Mouse (Mus musculus) activated CD4-positive, CD25-positive, alpha-beta regulatory T cell, adult 4 months (primary cell): ENCODE data around the gene Ehbp1. TPM values are rescaled to one million over a fixed set of nuclear protein-coding genes. Genes with fewer than 3 reads are reported as not detected.

Source experiments
- ATAC-seq: one replicate; pipeline ENCODE4 v1.8.0; 2017
- polyA plus RNA-seq, 2 experiments: library from polyadenylated mRNA; unstranded; fragments of 100-300 nt; shearing (Covaris generic); gene quantifications; one replicate each; pipeline ENCODE4 v1.2.1; 2017

Ehbp1 gene
- polyA plus RNA-seq, 2 experiments from 2014 or later: 1.7 TPM

DNA sequence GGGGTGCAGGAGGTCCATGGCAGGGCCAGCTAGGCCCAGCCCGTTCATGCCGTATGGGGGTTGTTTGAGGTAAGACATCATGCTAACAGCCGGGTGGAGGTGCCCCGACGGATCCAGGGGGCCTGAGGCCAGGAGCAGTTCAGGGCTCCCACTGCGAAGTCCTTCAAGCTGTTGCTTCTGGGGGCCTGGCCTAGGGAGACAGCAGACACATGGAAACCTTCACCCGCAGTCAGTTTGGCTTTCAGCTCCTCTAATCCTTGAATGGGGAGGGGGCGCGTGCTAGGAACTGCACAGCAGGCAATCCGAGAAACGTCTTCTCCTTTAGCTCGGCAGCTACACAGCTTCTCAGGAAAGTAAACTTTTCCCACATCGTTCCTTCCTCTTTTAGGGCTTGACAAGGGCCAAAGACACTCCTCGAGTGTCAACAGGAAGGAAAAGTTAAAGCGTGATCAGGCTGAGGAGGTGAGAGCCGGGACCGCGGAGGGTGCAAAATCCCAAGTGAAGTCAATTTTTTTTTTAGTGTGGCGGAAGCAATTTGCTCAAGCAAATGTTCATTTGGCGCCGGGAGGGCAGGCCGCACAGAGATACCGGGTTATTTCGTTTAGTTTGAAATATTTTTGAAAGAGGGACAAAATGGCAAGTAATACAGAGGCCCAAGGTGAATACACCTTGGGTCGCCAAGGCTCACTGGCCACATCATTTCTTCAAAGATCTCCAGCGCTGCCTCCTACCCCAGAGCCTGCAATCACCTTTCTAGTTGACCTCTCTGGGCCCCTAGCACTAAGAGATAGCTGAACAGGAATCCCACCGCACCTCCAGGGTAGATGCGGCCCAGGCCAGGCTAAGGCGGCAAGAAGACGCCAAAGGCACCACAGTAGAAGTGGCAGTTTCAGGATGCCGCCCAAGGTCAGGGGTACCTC, 342.4 kb downstream of the Ehbp1 start:
- ATAC-seq: no peak

DNA sequence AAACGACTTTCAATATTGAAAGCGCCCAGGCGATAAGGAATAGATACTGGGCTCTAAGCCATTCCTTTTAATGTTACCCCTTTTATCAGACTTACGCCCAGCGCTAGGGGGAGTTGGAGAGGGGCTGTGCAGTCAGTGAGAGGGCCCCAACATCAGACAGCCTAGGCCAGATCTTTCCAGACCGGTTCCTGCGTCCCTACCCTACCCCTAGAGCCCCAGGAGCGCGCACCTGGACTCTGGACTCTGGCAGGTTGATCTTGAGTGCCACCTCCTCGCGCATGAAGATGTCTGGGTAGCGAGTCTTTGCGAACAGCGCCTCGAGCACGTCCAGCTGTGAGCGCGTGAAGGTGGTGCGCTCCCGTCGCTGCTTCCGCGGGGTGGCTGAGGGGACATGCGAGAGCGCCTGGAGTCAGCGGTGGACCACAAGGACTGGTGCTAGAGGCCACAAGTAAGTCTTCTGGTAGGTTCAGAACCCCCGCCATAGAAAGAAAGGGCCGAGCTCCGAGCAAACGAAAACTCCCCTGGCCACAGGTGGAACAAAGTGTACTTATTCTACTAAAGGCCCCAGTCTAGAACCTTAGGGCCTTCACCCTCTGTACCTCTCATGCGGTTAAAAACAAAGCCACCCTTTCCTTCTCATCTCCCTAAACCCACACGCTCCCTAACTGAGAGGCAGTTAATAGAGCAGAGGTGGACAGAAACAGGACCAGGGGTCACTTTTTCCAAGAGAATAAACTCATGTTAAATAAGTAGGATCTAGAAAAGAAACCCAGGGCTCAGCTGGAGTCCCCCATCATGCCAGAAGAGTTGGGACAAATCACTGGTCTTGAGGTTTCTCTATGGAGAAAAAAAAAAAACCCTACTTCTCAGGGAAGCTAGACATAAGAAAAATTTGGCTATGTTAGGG, 343.7 kb downstream of the Ehbp1 start:
- no peak for ATAC-seq

DNA sequence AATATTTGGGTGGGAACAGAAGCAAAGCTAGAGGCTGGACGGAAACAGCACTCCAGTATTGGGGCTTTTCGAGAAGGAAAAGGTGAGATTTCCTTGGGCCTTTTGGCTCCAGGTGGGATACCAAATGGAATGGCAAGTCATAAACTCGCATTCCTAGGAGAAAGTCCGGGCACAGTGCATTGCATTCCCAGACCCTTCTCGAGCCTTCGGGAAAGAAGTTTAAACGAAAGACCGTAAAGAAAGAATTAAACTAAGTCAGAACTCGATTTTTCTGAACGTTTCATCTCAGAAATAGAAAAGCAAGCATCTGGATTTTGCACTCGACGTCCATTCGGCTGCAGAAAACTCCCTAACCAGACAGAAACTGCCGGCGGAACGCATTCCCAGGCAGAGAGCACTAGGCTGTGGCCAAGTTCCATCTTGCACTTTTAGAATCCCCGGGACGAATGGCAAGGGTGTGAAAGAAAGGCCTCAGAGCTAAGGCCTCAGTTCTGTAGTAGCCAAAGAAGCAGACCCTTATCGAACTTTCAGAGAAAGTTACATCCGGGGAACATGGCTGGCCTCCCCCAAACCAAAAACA, 344.4 kb downstream of the Ehbp1 start:
- no peak for ATAC-seq

DNA sequence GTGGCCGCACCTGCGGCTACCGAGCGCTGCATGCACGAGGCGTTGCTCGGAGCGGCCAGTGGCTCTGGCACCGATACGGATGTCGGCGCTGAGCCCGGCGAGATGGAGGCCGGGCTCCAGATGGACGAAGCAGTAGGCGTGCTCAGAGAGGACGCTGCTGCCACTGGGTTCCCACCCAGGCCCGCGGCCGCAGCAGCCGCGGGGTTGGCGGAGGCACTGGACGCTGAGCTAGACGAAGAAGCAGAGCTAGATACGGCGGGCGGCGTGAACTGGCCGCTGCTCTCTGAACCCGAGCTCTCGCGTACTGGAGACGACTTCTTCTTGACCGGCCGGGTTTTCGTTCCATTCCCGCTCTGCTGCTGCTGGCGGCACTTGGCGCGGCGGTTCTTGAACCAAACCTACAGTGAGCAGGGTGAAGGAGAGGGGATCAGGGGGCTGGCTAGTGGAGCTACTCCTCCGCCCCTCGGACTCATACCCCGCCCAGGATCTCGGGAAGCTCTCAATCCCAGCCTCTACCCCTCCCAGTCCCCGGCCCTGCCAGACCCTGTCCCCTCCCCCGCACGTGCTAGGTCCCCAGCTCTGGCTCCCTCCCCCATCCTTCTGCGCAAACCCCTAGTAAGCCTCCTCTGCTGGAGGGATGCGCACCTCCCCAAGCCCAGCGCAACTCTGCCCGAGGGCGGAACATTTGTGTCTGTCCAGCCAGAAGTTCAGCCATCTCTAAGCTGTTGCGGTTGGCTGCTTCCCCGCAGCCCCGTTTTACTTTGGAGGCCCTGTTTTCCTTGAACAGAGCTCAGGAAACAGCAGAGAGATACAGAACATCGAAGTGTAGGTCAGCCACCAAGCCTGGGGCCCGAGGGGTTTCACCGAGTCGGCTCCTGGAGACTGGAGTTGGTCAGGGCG, 345.2 kb downstream of the Ehbp1 start:
- ATAC-seq: no peak

DNA sequence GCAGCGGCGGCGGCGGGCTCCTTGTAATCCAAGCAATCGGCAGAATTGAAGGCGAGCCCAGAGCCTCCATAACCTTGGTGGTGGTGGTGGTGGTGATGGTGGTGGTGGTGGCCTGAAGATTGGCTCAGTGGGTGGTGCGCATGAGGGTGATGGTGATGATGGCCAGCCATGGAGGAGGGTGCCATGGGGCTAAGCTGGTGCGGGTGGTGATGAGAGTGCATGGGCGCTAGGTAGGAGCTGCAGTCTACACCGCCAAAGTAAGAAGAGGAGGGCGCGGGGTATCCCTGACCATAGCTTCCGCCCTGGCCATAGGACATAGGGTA, 345.8 kb downstream of the Ehbp1 start:
- ATAC-seq: no peak

DNA sequence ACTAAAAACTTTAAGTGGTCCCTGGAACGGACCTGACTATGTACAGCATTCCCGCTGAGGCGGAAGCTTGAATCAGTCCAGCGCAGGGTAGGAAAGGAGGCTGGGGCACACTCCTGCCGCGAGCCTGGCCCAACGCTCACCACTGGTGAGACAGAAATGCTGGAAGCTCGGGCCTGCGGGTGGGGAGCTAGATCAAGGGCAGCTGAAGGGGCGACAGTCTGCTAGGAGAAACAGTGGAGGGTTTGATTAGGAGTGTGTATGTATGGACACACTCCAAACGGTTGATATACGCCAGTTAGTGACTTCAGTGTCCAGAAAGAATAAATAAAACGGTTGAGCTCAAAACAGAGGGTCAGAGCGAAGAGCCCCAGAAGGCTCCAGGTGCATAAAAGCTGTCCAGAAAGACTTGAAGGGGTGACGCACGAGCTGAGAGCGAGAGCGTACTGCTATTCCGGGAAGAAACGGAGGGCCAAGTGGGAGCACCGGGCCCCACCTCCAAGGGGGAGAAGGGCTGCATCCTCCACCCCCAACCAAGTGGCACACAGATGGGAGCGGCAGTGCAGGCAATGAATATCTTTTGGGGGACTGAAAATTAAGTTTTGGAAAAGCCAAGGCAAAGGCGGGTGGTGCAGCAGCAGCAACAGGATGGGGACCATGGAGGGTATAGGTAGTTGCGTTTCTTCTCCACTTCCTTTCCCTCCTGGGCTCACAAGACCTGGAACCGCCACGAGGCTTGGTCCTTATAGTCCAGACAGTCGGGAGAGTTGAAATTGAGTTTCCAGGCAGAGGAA, 346.4 kb downstream of the Ehbp1 start:
- ATAC-seq: no peak

DNA sequence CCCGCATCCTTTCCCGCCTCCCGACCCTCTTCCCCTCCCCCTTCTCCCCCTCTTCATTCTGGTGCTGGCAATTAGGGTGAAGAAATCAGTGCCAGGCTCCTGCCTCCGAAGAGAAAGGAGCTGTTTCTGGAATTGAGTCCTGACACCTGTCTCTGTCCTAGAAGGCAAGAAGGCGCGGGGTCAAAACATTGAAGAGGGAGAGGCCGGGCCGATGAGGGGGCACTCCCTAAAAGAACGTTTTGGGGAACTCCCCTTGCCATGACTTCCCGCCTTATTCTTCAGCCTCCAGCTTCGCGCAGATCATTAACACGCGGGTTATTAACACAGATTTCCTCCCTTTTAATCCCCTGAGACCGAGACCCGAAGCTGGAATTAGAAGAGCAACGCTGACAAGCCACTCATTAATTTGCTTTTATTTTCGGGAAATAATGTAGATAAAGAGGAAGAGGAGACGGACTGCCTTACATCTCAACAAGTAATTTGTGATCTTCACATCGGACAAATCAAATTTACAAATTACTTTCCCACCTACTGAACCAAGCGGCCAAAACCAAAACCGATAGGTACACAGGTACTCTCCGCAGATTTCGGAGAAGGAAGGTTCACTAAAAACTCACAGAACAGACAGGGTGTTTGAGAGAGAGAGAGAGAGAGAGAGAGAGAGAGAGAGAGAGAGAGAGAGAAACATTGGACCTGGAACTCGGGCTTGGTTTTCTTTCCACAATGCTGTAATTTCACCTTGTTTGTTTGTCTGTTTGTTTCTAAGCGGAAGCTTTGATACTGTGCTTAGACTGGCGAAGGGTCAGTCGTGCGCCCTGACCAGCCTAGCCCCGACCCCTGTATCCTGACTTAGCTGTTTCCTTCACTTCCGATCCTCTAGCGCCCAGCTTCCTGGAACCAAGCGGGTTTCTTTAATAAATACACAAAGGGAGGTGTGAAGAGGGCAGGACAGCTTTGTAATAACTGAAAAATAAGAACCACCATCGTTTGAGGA, 347.4 kb downstream of the Ehbp1 start:
- no peak for ATAC-seq

DNA sequence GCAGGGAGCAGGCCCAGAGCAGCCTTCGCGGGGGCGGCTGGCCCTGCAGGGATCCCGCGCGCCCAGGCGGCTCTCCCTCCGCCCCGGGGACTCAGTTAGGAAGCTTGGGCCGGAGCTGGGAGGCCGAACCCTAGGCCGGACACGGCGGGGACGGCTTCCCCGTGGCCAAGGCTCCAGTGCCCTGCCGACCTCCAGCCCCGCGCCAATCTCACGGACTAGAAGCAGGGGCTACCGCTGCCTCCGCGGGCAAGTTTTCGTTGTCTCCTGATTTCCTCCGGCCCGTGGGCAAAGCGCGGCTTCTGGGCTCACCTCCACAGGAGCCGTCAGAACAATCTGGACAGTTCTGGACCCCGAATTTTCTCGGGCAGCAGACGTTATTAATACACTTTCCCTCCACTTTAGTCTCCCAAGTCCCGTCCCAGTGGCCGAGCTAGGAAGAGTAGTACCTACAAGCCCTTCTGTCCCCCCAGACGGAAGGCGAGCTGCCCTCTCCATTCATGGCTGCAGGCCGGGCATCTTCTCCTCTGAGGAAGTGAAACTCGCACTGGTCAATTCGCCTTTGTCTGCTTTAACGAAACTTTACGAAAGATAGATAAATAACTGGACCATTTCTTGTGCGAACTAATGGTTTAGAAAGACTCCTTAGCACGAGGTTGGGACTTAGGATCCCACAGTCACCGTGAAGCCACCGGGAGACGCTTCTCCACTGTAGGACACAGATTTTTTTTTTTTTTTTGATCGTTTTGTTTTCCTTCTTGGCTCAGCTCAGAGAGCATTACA, 348.3 kb downstream of the Ehbp1 start:
- no peak for ATAC-seq

DNA sequence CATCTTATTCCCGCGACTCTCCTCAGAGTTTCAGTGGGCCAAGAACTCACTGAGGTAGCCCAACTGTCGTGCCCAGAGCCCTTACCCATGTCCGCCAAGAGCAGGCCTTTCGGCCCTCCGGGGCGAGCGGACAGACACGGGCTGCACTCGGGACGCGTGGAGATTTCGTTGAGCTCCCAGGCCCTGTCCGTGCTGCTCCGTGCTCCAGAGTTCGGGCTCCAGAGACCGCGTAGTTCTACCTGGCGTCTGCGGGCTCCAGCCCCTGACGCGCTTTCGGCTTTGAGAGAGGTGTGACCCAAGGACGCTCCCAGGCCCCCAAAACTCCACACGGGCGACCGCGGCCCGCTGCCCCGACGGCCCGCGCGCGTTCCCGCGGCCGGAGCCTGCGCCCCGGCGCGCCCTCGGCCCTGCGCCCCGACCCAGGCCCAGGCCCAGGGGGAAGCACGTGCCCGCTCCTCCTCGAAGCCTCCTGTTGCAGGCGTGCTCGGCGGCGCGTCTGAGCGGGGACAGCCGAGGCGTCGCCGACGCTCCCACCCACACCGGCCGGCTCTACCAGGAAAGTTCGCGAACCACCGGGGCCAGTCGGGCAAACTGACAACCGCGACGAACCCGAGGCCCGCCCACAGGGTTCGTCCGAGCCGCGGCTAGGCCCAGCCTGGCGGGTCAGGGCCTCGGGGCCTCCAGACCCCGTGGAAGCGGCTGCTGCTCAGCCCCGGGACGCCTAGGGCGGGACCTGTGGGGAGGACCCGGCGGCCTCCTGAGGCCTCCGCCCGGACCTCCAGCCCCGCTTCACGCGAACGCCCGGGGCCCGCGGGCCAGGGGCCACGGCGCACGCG, 349.1 kb downstream of the Ehbp1 start:
- ATAC-seq: no peak

DNA sequence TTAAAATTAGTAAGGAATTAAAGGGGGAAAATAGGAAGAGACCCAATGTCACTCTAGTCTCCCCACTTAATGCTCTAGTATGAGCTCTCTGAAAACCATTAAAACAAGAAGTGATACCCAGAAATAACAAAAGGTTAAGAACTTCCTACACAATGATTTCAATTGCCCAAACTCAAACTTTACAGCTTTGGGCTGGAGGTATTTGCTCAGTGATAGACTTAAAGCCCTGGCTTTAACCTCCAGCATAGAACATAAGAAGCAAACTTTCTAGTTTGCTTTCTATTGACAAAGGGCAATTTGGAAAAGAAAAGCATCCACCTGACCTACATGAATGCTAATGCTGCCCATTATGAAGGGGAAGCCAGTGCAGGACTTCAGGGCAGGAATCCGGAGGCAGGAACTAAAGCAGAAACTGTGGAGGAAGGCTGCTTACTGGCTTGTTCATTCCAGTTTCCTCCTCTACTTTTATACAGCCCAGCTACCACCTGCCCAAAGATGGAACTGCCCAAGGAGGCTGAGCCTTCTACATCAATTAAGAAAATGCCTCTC, 353.6 kb downstream of the Ehbp1 start:
- ATAC-seq: no peak

DNA sequence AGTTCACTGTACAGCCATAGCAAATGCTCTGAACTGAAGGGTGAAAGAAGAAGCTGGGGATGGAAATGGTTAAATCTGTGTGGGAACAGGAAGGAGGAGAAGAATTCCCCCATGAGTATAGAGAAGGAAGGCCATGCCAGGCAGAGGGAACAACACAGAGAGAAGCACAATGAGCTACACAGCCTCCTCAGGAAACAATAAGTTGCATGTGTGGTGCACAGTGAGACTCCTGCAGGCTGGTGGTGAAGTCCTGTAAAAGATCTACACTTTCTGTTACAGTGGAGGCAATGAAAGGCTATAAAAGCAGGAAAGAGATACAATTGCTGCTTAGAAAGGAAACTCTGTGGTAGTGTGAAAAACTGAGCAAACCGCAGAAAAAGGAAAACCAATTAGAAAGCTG, 357.0 kb downstream of the Ehbp1 start:
- ATAC-seq: no peak

DNA sequence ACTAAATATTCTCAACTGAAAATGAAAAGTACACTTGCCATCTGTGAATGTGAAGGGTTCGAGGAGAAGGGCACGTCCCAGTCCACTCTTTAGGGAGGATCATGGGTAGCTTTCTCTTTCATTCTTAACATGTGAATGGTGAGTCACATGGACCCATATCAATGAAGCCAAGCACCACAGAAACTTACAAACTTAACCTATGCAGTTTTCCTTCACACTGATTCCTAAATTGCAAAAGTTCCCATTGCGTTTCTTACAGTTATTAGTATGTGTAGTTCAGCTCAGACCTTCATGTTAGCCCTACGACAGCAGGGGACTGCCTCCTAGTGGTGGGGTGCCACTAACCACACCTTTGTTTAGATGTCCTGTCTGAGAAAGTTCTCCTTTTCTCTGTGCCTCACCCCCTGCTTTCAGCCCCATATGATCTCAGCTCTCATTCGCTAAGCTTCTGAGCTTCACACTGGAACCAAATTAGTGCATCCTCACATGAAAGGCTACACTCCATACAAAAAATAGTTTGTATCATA, 368.0 kb downstream of the Ehbp1 start:
- no peak for ATAC-seq

DNA sequence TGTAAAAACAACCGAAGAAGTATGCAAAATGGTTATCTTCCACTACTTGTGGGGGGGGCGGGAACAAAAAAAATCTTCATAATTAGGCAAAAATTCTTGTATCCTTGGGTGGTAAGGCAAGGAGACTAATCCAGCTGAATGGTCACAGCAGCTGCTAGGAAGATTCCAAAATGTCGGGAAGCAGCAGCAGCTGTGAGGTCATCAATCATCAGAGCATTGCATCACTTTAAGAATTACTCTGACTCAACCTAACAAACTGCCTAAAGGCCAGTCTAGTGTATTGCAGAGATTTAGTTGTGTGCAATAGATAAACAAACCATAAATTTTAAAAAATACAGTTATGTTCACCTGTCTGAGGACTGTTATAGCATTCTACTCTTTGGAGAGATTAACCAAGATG, 368.5 kb downstream of the Ehbp1 start:
- no peak for ATAC-seq

DNA sequence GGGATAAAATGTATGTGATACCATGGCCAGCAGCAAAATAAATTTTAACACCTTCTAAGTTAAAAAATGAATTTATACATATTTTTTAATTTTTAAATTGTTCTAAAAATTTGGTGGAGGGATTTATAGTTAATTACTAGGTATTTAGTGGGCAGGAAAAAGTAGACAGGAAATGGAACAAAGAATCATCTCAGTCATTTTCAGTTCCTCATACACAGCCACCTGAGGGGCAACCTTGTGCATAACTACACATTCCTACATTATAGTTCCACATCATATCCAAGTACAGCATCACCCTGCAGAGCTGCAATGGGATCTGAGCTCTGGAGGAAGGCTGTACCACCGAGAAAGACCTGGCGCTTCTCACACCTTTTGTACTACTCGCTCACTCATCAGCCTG, 373.2 kb downstream of the Ehbp1 start:
- no peak for ATAC-seq
